ENCODE assay signal across 11 mouse cellular contexts in the genomic region with DNA sequence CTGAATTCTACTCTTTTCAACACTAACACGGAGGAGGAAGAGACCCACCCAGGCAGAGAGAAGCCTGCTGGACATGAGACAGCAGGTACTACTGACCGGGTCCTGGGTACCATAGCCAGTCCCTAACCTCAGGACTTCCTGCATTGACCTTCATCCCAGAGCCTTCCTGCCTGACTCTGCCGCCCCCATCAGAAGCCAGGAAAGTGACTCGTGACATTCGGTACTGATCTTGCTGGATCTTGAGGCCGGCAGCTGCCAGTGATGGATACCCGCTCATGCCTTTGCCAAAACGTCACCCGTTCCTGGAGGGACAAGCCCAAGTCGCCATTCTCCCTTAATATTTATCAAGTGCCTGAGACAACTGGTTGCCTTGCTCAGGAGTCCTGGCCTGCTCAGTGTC. TPM values are rescaled to one million over a fixed set of nuclear protein-coding genes. Genes with fewer than 3 reads are reported as not detected.
DNase-seq lines count a peak whose midpoint lies in the region; ATAC-seq and TF ChIP-seq lines count a peak whose summit lies in the region.
"Had no signal": no experiment of that assay in that cellular context is flagged by ENCODE, and none has a peak within 500 bp of the region (broad histone marks: within the 10 kb centered on the region; RNA-seq: fewer than 3 reads in every experiment).

No protein-coding gene starts in this region.

- TF ChIP-seq CTCF in lung, postnatal 0 days (IDR thresholded peaks at IDR 0.05), result no peak

- no peak overlapping the region for H3K4me2 ChIP-seq in hindbrain, embryonic 14.5 days (replicated peaks)
- H3K4me2 ChIP-seq in hindbrain, embryonic 12.5 days (replicated peaks), result no peak overlapping the region
- no peak overlapping the region for H3K4me2 ChIP-seq in lung, postnatal 0 days (replicated peaks; ENCODE audit: low read depth, low read length)
- no peak overlapping the region for H3K4me2 ChIP-seq in intestine, embryonic 16.5 days (ENCODE audit: low read depth, low read length)
- H3K4me2 ChIP-seq in midbrain, embryonic 16.5 days (ENCODE audit: low read length), result no peak overlapping the region
- H3K4me2 ChIP-seq: limb, embryonic 15.5 days; neural tube, embryonic 13.5 days had no signal

- no peak for ATAC-seq in hindbrain, embryonic 14.5 days (ENCODE audit: low FRiP score)
- no peak for ATAC-seq in hindbrain, embryonic 12.5 days (ENCODE audit: low FRiP score)
- ATAC-seq in lung, postnatal 0 days, result no peak
- ATAC-seq in intestine, embryonic 16.5 days, result no peak
- no peak for ATAC-seq in midbrain, embryonic 16.5 days

- DNase-seq in cerebellum, adult 11-12 months, result peak; percentile 76
- DNase-seq in cerebellum, postnatal 4 days (ENCODE audit: low spot score in 2 of 2), result no peak
- DNase-seq in hindbrain, embryonic 14.5 days (ENCODE audit: low spot score), result no peak
- no peak for DNase-seq in lung, postnatal 0 days (ENCODE audit: low spot score)
- no peak for DNase-seq in lung, postnatal 14 days
- DNase-seq: B cell, adult 2 months had no signal

- no peak overlapping the region for H3K9ac ChIP-seq in hindbrain, embryonic 14.5 days
- no peak overlapping the region for H3K9ac ChIP-seq in hindbrain, embryonic 12.5 days
- H3K9ac ChIP-seq in lung, postnatal 0 days (replicated peaks; ENCODE audit: low read depth), result no peak overlapping the region
- H3K9ac ChIP-seq in intestine, embryonic 16.5 days (ENCODE audit: low read depth, low read length), result peak overlapping the region; percentile 7; the same call in 1 of the 2 replicates
- H3K9ac ChIP-seq in midbrain, embryonic 16.5 days (ENCODE audit: low read depth, low read length), result no peak overlapping the region
- H3K9ac ChIP-seq: limb, embryonic 15.5 days; neural tube, embryonic 13.5 days had no signal

- H3K4me1 ChIP-seq in hindbrain, embryonic 14.5 days (replicated peaks; ENCODE audit: control insufficient read depth, insufficient read depth, low read length), result no peaks in the 10 kb centered on the region
- no peaks in the 10 kb centered on the region for H3K4me1 ChIP-seq in hindbrain, embryonic 12.5 days
- H3K4me1 ChIP-seq in lung, postnatal 0 days (ENCODE audit: insufficient read depth, low read depth, low read length), result peaks cover 6% of the 10 kb centered on the region; the same call in 1 of the 2 replicates
- peaks cover 17% of the 10 kb centered on the region for H3K4me1 ChIP-seq in intestine, embryonic 16.5 days (ENCODE audit: control insufficient read depth, insufficient read depth, low read length)
- no peaks in the 10 kb centered on the region for H3K4me1 ChIP-seq in midbrain, embryonic 16.5 days (ENCODE audit: control insufficient read depth, insufficient read depth, low read length)
- H3K4me1 ChIP-seq: neural tube, embryonic 13.5 days had no signal

- no peak overlapping the region for H3K4me3 ChIP-seq in hindbrain, embryonic 14.5 days (replicated peaks; ENCODE audit: low read length)
- no peak overlapping the region for H3K4me3 ChIP-seq in hindbrain, embryonic 12.5 days
- H3K4me3 ChIP-seq in lung, postnatal 0 days (ENCODE audit: low read depth, low read length), result no peak overlapping the region
- H3K4me3 ChIP-seq in intestine, embryonic 16.5 days (ENCODE audit: low read length), result no peak overlapping the region
- H3K4me3 ChIP-seq in midbrain, embryonic 16.5 days (ENCODE audit: low read depth, low read length), result no peak overlapping the region
- H3K4me3 ChIP-seq: limb, embryonic 15.5 days; neural tube, embryonic 13.5 days had no signal

- WGBS in hindbrain, embryonic 14.5 days, result 88% methylated on average over 10 of the region's 10 CpGs
- WGBS in hindbrain, embryonic 12.5 days, result 91% methylated on average over 10 of the region's 10 CpGs
- WGBS in lung, postnatal 0 days, result 52% methylated on average over 10 of the region's 10 CpGs
- 82% methylated on average over 10 of the region's 10 CpGs for WGBS in intestine, embryonic 16.5 days
- WGBS in midbrain, embryonic 16.5 days, result 91% methylated on average over 10 of the region's 10 CpGs

- H3K27me3 ChIP-seq in hindbrain, embryonic 14.5 days (ENCODE audit: control insufficient read depth, insufficient read depth, low read length), result no peaks in the 10 kb centered on the region
- H3K27me3 ChIP-seq in hindbrain, embryonic 12.5 days, result no peaks in the 10 kb centered on the region
- no peaks in the 10 kb centered on the region for H3K27me3 ChIP-seq in lung, postnatal 0 days (replicated peaks; ENCODE audit: insufficient read depth, low read length)
- H3K27me3 ChIP-seq in intestine, embryonic 16.5 days (replicated peaks; ENCODE audit: control insufficient read depth, insufficient read depth, low read length), result no peaks in the 10 kb centered on the region
- H3K27me3 ChIP-seq in midbrain, embryonic 16.5 days (ENCODE audit: control insufficient read depth, insufficient read depth, low read depth, low read length), result no peaks in the 10 kb centered on the region
- H3K27me3 ChIP-seq: limb, embryonic 15.5 days; neural tube, embryonic 13.5 days had no signal

- H3K36me3 ChIP-seq in hindbrain, embryonic 14.5 days (replicated peaks; ENCODE audit: control insufficient read depth, insufficient read depth), result peaks cover 64% of the 10 kb centered on the region
- peaks cover 75% of the 10 kb centered on the region for H3K36me3 ChIP-seq in hindbrain, embryonic 12.5 days
- H3K36me3 ChIP-seq in lung, postnatal 0 days (ENCODE audit: insufficient read depth, low read length), result peaks cover 23% of the 10 kb centered on the region; the same call in 1 of the 2 replicates
- H3K36me3 ChIP-seq in intestine, embryonic 16.5 days (ENCODE audit: control insufficient read depth, insufficient read depth, low read length), result peaks cover 50% of the 10 kb centered on the region
- H3K36me3 ChIP-seq in midbrain, embryonic 16.5 days (ENCODE audit: control insufficient read depth, insufficient read depth, low read length), result peaks cover 20% of the 10 kb centered on the region

- H3K27ac ChIP-seq in hindbrain, embryonic 14.5 days, result peak overlapping the region; percentile 71; the same call in 1 of the 2 replicates
- H3K27ac ChIP-seq in hindbrain, embryonic 12.5 days, result no peak overlapping the region
- H3K27ac ChIP-seq in lung, postnatal 0 days (ENCODE audit: low read length), result peak overlapping the region; percentile 14; the same call in 1 of the 2 replicates
- H3K27ac ChIP-seq in intestine, embryonic 16.5 days (ENCODE audit: low read length), result no peak overlapping the region
- no peak overlapping the region for H3K27ac ChIP-seq in midbrain, embryonic 16.5 days (ENCODE audit: low read length)
- H3K27ac ChIP-seq: limb, embryonic 15.5 days; neural tube, embryonic 13.5 days had no signal

- TF ChIP-seq EP300 in lung, postnatal 0 days (IDR thresholded peaks at IDR 0.05), result no peak

- no peaks in the 10 kb centered on the region for H3K9me3 ChIP-seq in hindbrain, embryonic 14.5 days (ENCODE audit: control insufficient read depth, low read length)
- no peaks in the 10 kb centered on the region for H3K9me3 ChIP-seq in hindbrain, embryonic 12.5 days (replicated peaks)
- H3K9me3 ChIP-seq in lung, postnatal 0 days (ENCODE audit: low read length), result no peaks in the 10 kb centered on the region
- no peaks in the 10 kb centered on the region for H3K9me3 ChIP-seq in intestine, embryonic 16.5 days (ENCODE audit: control insufficient read depth, low read length)
- no peaks in the 10 kb centered on the region for H3K9me3 ChIP-seq in midbrain, embryonic 16.5 days (replicated peaks; ENCODE audit: control insufficient read depth, low read length, poor library complexity, severe bottlenecking)
- H3K9me3 ChIP-seq: limb, embryonic 15.5 days; neural tube, embryonic 13.5 days had no signal

RNA-seq across cellular contexts. Expression of a gene that starts 11.6 kb away (rescaled TPM):
- polyA plus RNA-seq in hindbrain, embryonic 14.5 days (2014; fragmentation: Nextera tagmentation; extraction: Ambion mirVana), result 17.7 and 18.7 TPM in 2 replicates
- polyA plus RNA-seq in hindbrain, embryonic 12.5 days (2016; fragmentation: Nextera tagmentation; extraction: Ambion mirVana), result 61.6 and 68.2 TPM in 2 replicates
- 13.4 and 15.7 TPM in 2 replicates for polyA plus RNA-seq in lung, postnatal 0 days (2015; fragmentation: Nextera tagmentation; extraction: Ambion mirVana)
- polyA plus RNA-seq in intestine, embryonic 16.5 days (2015; fragmentation: Nextera tagmentation; extraction: Ambion mirVana), result 85.5 and 106 TPM in 2 replicates
- 10.4 and 11.8 TPM in 2 replicates for polyA plus RNA-seq in midbrain, embryonic 16.5 days (2015; fragmentation: Nextera tagmentation; extraction: Ambion mirVana)

RNA-seq across cellular contexts. Expression of a gene that starts 25.2 kb away (rescaled TPM):
- polyA plus RNA-seq in hindbrain, embryonic 14.5 days (2014; fragmentation: Nextera tagmentation; extraction: Ambion mirVana), result 7.3 and 7.9 TPM in 2 replicates
- polyA plus RNA-seq in hindbrain, embryonic 12.5 days (2016; fragmentation: Nextera tagmentation; extraction: Ambion mirVana), result 32.1 and 33.0 TPM in 2 replicates
- polyA plus RNA-seq in lung, postnatal 0 days (2015; fragmentation: Nextera tagmentation; extraction: Ambion mirVana), result 52.2 and 56.8 TPM in 2 replicates
- 86.7 and 88.2 TPM in 2 replicates for polyA plus RNA-seq in intestine, embryonic 16.5 days (2015; fragmentation: Nextera tagmentation; extraction: Ambion mirVana)
- polyA plus RNA-seq in midbrain, embryonic 16.5 days (2015; fragmentation: Nextera tagmentation; extraction: Ambion mirVana), result 16.0 and 17.2 TPM in 2 replicates

RNA-seq across cellular contexts. Expression of a gene that starts 50.1 kb away (rescaled TPM):
- 3.0 and 3.3 TPM in 2 replicates for polyA plus RNA-seq in hindbrain, embryonic 14.5 days (2014; fragmentation: Nextera tagmentation; extraction: Ambion mirVana)
- polyA plus RNA-seq in hindbrain, embryonic 12.5 days (2016; fragmentation: Nextera tagmentation; extraction: Ambion mirVana), result 10.6 and 11.2 TPM in 2 replicates
- 23.3 and 24.0 TPM in 2 replicates for polyA plus RNA-seq in lung, postnatal 0 days (2015; fragmentation: Nextera tagmentation; extraction: Ambion mirVana)
- polyA plus RNA-seq in intestine, embryonic 16.5 days (2015; fragmentation: Nextera tagmentation; extraction: Ambion mirVana), result 9.7 and 9.9 TPM in 2 replicates
- polyA plus RNA-seq in midbrain, embryonic 16.5 days (2015; fragmentation: Nextera tagmentation; extraction: Ambion mirVana), result 3.1 and 3.5 TPM in 2 replicates

Comparison
In these comparisons a context has a peak if more than half of its experiments do, and no peak if none do; other contexts are left out.
1. H3K27ac ChIP-seq: peak in hindbrain, embryonic 14.5 days (single experiment) and lung, postnatal 0 days (single experiment); none in hindbrain, embryonic 12.5 days (single experiment), intestine, embryonic 16.5 days (single experiment) and midbrain, embryonic 16.5 days (single experiment).